Mouse (Mus musculus): ENCODE results near the gene Troap. TPM values are rescaled to one million over a fixed set of nuclear protein-coding genes. Genes with fewer than 3 reads are reported as not detected.

Troap gene
- polyA plus RNA-seq, 1 experiment from 2014 or later = 0.99 TPM

DNA sequence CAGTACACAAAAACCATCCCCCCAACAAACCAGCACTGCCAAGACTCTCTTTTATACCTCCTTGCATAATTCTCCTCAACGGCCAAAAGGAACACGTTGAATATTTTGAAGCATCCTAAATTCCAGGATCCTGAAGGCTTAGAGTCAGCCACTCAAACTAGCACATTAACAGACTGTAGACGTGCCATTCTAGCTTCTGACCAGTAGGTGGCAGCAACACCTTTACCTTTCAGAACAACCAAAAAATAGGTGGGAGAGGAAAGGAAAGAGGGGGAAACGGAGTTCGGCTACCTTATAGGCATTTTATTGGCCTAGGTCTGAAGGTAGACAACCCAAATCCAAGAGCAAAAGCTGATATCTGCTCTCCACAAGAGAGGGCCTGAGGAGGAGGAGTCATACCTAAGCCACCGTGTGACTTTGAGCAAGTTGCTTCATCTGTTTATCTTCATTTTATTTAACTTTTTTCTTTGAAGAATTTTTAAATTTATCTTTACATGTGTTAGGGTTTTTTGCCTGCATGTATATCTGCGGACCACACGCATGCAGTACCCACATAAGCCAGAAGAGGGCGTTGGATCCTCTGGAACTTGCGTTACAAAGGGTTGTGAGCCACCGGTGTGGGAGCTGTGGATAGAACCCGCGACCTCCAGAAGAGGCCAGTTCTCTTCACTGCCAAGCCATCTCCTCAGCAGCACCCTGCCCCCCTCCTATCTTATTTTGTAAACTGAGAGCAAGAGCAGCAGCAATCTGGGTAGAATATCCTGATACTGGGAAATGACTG is 24.7 kb upstream of the Troap start:
- Histone ChIP-seq H3K4me1 (ENCODE audit: insufficient read depth, low read depth, low read length) (no peaks in the 10 kb centered on the region), H3K36me3 (ENCODE audit: insufficient read depth, low read length) (no peaks in the 10 kb centered on the region), H3K27me3 (replicated peaks; ENCODE audit: insufficient read depth, low read length) (peaks cover 15% of the 10 kb centered on the region), H3K27ac (ENCODE audit: low read length) (no peak overlapping the region), H3K9me3 (ENCODE audit: low read length) (no peaks in the 10 kb centered on the region), H3K4me3 (ENCODE audit: low read depth, low read length) (no peak overlapping the region), H3K9ac (replicated peaks; ENCODE audit: low read depth) (no peak overlapping the region), H3K4me2 (replicated peaks; ENCODE audit: low read depth, low read length) (no peak overlapping the region)
- peak; percentile 30; the same call in 1 of the 2 replicates for ATAC-seq
- DNase-seq (ENCODE audit: low spot score) = peak; percentile 82
- TF ChIP-seq EP300 (IDR thresholded peaks at IDR 0.05) (no peak), CTCF (IDR thresholded peaks at IDR 0.05) (peak; percentile 90)
- WGBS = 29% methylated on average over 13 of the region's 13 CpGs

DNA sequence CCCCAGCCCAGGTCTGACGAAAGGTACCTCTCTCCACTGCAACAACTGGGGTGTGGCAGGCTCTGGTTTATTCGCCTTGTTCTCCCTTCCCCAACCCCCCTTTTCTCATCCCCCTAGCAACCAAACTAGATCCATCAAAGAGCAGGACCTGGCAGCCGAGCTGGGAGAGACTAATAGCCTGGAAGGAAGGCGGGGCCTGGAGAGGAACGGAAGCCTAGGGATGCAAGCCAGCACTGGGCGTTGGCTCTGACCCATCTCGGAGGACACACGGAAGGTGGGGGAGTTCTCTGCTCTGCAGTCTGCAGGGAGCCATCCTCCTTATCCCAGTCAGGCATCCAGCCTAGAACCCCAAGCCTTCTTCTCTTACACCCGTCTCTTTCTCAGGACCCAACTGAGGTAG is 21.0 kb upstream of the Troap start:
- no peak overlapping the region for H3K9ac ChIP-seq (replicated peaks; ENCODE audit: low read depth)
- DNase-seq (ENCODE audit: low spot score) = peak; percentile 17
- H3K36me3 ChIP-seq (ENCODE audit: insufficient read depth, low read length) = no peaks in the 10 kb centered on the region
- H3K27me3 ChIP-seq (replicated peaks; ENCODE audit: insufficient read depth, low read length) = peaks cover 50% of the 10 kb centered on the region
- no peak for ATAC-seq
- H3K4me3 ChIP-seq (ENCODE audit: low read depth, low read length) = no peak overlapping the region
- H3K9me3 ChIP-seq (ENCODE audit: low read length) = no peaks in the 10 kb centered on the region
- no peak overlapping the region for H3K4me2 ChIP-seq (replicated peaks; ENCODE audit: low read depth, low read length)
- 13% methylated on average over 9 of the region's 9 CpGs for WGBS
- TF ChIP-seq CTCF (IDR thresholded peaks at IDR 0.05) = no peak
- no peak for TF ChIP-seq EP300 (IDR thresholded peaks at IDR 0.05)
- H3K27ac ChIP-seq (ENCODE audit: low read length) = no peak overlapping the region
- peaks cover 3% of the 10 kb centered on the region; the same call in 1 of the 2 replicates for H3K4me1 ChIP-seq (ENCODE audit: insufficient read depth, low read depth, low read length)

DNA sequence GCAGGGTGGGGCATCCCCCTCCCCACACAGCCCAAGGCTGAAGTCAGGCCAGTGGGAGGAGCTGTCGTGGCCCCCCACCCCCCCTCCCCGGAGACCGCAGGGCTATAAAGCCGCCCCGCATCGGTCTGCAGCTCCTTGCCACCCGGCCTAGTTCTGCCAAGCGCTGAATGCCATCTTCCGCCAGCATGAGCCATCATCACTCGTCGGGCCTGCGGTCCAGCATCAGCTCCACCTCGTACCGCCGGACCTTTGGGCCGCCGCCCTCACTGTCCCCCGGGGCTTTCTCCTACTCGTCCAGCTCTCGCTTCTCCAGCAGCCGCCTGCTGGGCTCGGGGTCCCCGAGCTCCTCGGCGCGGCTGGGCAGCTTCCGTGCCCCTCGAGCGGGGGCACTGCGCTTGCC is 19.3 kb upstream of the Troap start, which contains the start of gene Prph:
Gene Prph, plus strand, starts transcription at position 135 of the 400 bp plus-strand sequence.
- H3K27me3 ChIP-seq (replicated peaks; ENCODE audit: insufficient read depth, low read length) = peaks cover 54% of the 10 kb centered on the region
- ATAC-seq (no peak), DNase-seq (ENCODE audit: low spot score) (no peak)
- peak within 1 kb of the TSS; percentile 29 for H3K4me3 ChIP-seq (ENCODE audit: low read depth, low read length)
- no peak within 1 kb of the TSS for H3K9ac ChIP-seq (replicated peaks; ENCODE audit: low read depth)
- peak within 1 kb of the TSS; percentile 44 for H3K4me2 ChIP-seq (replicated peaks; ENCODE audit: low read depth, low read length)
- H3K4me1 ChIP-seq (ENCODE audit: insufficient read depth, low read depth, low read length) = peaks cover 3% of the 10 kb centered on the region; the same call in 1 of the 2 replicates
- 3% methylated on average over 21 of the region's 30 CpGs for WGBS
- no peaks in the 10 kb centered on the region for H3K9me3 ChIP-seq (ENCODE audit: low read length)
- H3K27ac ChIP-seq (ENCODE audit: low read length) = no peak within 1 kb of the TSS
- TF ChIP-seq EP300 (IDR thresholded peaks at IDR 0.05) (no peak), CTCF (IDR thresholded peaks at IDR 0.05) (no peak)
- H3K36me3 ChIP-seq (ENCODE audit: insufficient read depth, low read length) = no peaks in the 10 kb centered on the region

DNA sequence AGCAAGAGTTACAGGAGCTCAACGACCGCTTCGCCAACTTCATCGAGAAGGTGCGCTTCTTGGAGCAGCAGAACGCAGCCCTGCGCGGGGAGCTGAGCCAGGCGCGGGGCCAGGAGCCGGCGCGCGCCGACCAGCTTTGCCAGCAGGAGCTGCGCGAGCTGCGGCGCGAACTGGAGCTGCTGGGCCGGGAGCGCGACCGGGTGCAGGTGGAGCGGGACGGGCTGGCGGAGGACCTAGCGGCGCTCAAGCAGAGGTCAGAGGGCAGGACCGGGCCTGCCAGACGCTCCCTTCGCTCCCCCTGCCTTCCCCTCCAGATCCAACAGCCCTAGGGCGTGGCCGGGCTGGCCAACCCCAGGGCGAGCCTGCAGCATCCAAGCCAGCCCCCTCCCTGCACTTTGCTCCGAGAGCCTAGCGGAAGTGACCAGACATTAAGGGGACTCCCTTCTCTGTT is 18.8 kb upstream of the Troap start:
- no peaks in the 10 kb centered on the region for H3K9me3 ChIP-seq (ENCODE audit: low read length)
- H3K27ac ChIP-seq (ENCODE audit: low read length) = no peak overlapping the region
- no peaks in the 10 kb centered on the region for H3K36me3 ChIP-seq (ENCODE audit: insufficient read depth, low read length)
- H3K4me3 ChIP-seq (ENCODE audit: low read depth, low read length) = peak overlapping the region; percentile 29
- H3K9ac ChIP-seq (replicated peaks; ENCODE audit: low read depth) = no peak overlapping the region
- ATAC-seq (peak; percentile 19; the same call in 1 of the 2 replicates), DNase-seq (ENCODE audit: low spot score) (peak; percentile 17)
- peaks cover 54% of the 10 kb centered on the region for H3K27me3 ChIP-seq (replicated peaks; ENCODE audit: insufficient read depth, low read length)
- WGBS = under 1% methylated on average over 37 of the region's 37 CpGs
- peaks cover 3% of the 10 kb centered on the region; the same call in 1 of the 2 replicates for H3K4me1 ChIP-seq (ENCODE audit: insufficient read depth, low read depth, low read length)
- no peak for TF ChIP-seq CTCF (IDR thresholded peaks at IDR 0.05)
- TF ChIP-seq EP300 (IDR thresholded peaks at IDR 0.05) = no peak
- H3K4me2 ChIP-seq (replicated peaks; ENCODE audit: low read depth, low read length) = peak overlapping the region; percentile 44

DNA sequence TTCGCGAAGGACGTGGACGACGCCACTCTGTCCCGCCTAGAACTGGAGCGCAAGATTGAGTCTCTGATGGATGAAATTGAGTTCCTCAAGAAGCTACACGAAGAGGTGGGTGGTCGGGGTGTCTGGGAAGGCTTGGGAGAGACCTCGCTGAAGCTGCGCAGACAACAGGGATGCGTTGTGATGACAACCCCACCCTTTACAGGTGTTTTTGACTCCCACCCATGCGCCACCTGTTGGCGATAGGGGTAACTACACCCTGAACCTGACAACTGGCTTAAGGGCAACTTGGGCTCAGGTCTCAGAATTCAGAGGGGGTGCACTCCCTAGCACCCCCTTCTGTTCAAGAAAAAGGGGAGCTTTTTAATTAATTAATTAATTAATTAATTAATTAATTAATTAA is 18.0 kb upstream of the Troap start:
- H3K4me3 ChIP-seq (ENCODE audit: low read depth, low read length) = no peak overlapping the region
- DNase-seq (ENCODE audit: low spot score) (no peak), ATAC-seq (no peak)
- H3K4me1 ChIP-seq (ENCODE audit: insufficient read depth, low read depth, low read length) = peaks cover 3% of the 10 kb centered on the region; the same call in 1 of the 2 replicates
- peaks cover 54% of the 10 kb centered on the region for H3K27me3 ChIP-seq (replicated peaks; ENCODE audit: insufficient read depth, low read length)
- H3K27ac ChIP-seq (ENCODE audit: low read length) = no peak overlapping the region
- H3K9ac ChIP-seq (replicated peaks; ENCODE audit: low read depth) = no peak overlapping the region
- no peaks in the 10 kb centered on the region for H3K36me3 ChIP-seq (ENCODE audit: insufficient read depth, low read length)
- peak; percentile 74 for TF ChIP-seq CTCF (IDR thresholded peaks at IDR 0.05)
- TF ChIP-seq EP300 (IDR thresholded peaks at IDR 0.05) = no peak
- WGBS = 10% methylated on average over 14 of the region's 14 CpGs
- no peaks in the 10 kb centered on the region for H3K9me3 ChIP-seq (ENCODE audit: low read length)
- no peak overlapping the region for H3K4me2 ChIP-seq (replicated peaks; ENCODE audit: low read depth, low read length)

DNA sequence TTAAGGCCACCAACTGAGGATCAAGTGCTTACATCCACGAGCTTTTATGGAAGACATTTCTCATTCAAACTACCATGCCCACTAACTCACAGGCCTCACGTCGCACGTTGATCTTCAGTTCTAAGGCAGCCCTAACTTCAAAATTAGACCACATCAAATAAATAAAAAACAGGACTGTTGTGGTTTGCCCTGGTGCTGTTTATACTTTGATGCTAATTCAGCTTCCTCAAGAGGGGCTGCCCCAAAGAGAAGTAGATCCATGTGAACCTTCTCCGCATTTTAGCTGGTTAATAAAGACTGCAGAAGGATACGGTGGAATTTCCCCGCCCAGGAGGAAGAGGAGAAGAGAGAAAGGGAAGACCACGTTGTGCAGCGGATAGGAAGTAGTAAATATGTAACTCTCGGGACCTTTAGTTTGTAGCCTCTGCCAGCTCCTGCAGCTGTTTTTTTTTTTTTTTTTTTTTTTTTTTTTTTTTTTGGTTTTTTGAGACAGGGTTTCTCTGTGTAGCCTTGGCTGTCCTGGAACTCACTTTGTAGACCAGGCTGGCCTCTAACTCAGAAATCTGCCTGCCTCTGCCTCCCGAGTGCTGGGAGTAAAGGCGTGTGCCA is 8.7 kb upstream of the Troap start:
- ATAC-seq (no peak), DNase-seq (ENCODE audit: low spot score) (no peak)
- WGBS = 64% methylated on average over 12 of the region's 12 CpGs
- Histone ChIP-seq H3K9me3 (ENCODE audit: low read length) (no peaks in the 10 kb centered on the region), H3K4me3 (ENCODE audit: low read depth, low read length) (no peak overlapping the region), H3K27ac (ENCODE audit: low read length) (no peak overlapping the region), H3K36me3 (ENCODE audit: insufficient read depth, low read length) (no peaks in the 10 kb centered on the region), H3K9ac (replicated peaks; ENCODE audit: low read depth) (no peak overlapping the region), H3K4me1 (ENCODE audit: insufficient read depth, low read depth, low read length) (no peaks in the 10 kb centered on the region), H3K4me2 (replicated peaks; ENCODE audit: low read depth, low read length) (no peak overlapping the region), H3K27me3 (replicated peaks; ENCODE audit: insufficient read depth, low read length) (0 out of 2 replicates have a peak, but pooled peaks cover 3% of the 10 kb centered on the region)
- TF ChIP-seq EP300 (IDR thresholded peaks at IDR 0.05) = no peak
- TF ChIP-seq CTCF (IDR thresholded peaks at IDR 0.05) = no peak

Data from lung, postnatal 0 days (tissue).